Mouse (Mus musculus) heart, embryonic 14.5 days (tissue): ENCODE data around the gene Vps8. TPM values are rescaled to one million over a fixed set of nuclear protein-coding genes. Genes with fewer than 3 reads are reported as not detected.

Experiments used
- ATAC-seq: fragments of 200-750 bp; cut with Nextera tagmentation; 2 replicates; pipeline ENCODE4 v1.8.0; 2017; ENCODE audit warnings: low read depth, moderate TSS enrichment; ENCODE audit not compliant: insufficient number of reproducible peaks, insufficient read depth, low FRiP score
- H3K27ac ChIP-seq, 2 experiments: fragments of 200-500 bp in 1 of 2; fragments of 300-500 bp in 1 of 2; sonication (generic) in 1 of 2; replicated peaks in 1 of 2; 2 replicates each; pipeline ENCODE4 v1.5.1; 2012 to 2014; ENCODE audit warnings: low read depth in 2 of 2, low read length in 2 of 2, control low read depth in 1 of 2, mild to moderate bottlenecking in 1 of 2, mixed read lengths in 1 of 2; ENCODE audit not compliant: control insufficient read depth in 1 of 2, insufficient read depth in 1 of 2
- H3K27me3 ChIP-seq: fragments of 300-500 bp; sonication (generic); 2 replicates; pipeline ENCODE4 v1.6.1; 2014; ENCODE audit warnings: mild to moderate bottlenecking, low read length, control low read depth; ENCODE audit not compliant: control insufficient read depth, insufficient read depth
- H3K36me3 ChIP-seq: fragments of 300-500 bp; sonication (generic); 2 replicates; pipeline ENCODE4 v1.6.1; 2014; ENCODE audit warnings: mild to moderate bottlenecking, control low read depth, low read length, mixed read lengths; ENCODE audit not compliant: control insufficient read depth, insufficient read depth
- H3K4me1 ChIP-seq, 2 experiments: fragments of 200-500 bp in 1 of 2; fragments of 300-500 bp in 1 of 2; sonication (generic) in 1 of 2; 2 replicates each; pipeline ENCODE4 v1.6.1; 2012 to 2014; ENCODE audit warnings: low read length in 2 of 2, control low read depth in 1 of 2, mixed read lengths in 1 of 2; ENCODE audit not compliant: control insufficient read depth in 2 of 2, insufficient read depth in 2 of 2
- H3K4me2 ChIP-seq: fragments of 300-500 bp; sonication (generic); 2 replicates; pipeline ENCODE4 v1.6.1; 2014; ENCODE audit warnings: mild to moderate bottlenecking, low read length
- H3K4me3 ChIP-seq, 2 experiments: fragments of 200-500 bp in 1 of 2; fragments of 300-500 bp in 1 of 2; sonication (generic) in 1 of 2; 2 replicates each; pipeline ENCODE4 v1.5.1; 2012 to 2014; ENCODE audit warnings: low read length in 2 of 2, mild to moderate bottlenecking in 2 of 2, control low read depth in 1 of 2, low read depth in 1 of 2, moderate library complexity in 1 of 2; ENCODE audit not compliant: control insufficient read depth in 1 of 2, insufficient read depth in 1 of 2
- H3K9ac ChIP-seq: fragments of 300-500 bp; sonication (generic); 2 replicates; pipeline ENCODE4 v1.6.1; 2014; ENCODE audit warnings: mild to moderate bottlenecking, low read length
- H3K9me3 ChIP-seq: fragments of 300-500 bp; sonication (generic); 2 replicates; pipeline ENCODE4 v1.6.1; 2016; ENCODE audit warnings: low read length, control low read depth; ENCODE audit not compliant: control insufficient read depth
- WGBS: fragments of 180-500 bp; shearing (Covaris S2); extraction: QIAGEN DNeasy Blood & Tissue Kit; methylation state at CpG from one replicate; pipeline ENCODE4 v1.1.7; 2014; 5-methylcytosine and 5-hydroxymethylcytosine counted together
- polyA plus RNA-seq: library from polyadenylated mRNA; unstranded; fragments of >200 nt; fragmentation: Nextera tagmentation; extraction: Ambion mirVana; gene quantifications from 2 replicates; pipeline ENCODE4 v1.2.1, GENCODE M21; 2014

The Vps8 gene
- polyA plus RNA-seq, 1 experiment from 2014 or later: 27.7 TPM

DNA sequence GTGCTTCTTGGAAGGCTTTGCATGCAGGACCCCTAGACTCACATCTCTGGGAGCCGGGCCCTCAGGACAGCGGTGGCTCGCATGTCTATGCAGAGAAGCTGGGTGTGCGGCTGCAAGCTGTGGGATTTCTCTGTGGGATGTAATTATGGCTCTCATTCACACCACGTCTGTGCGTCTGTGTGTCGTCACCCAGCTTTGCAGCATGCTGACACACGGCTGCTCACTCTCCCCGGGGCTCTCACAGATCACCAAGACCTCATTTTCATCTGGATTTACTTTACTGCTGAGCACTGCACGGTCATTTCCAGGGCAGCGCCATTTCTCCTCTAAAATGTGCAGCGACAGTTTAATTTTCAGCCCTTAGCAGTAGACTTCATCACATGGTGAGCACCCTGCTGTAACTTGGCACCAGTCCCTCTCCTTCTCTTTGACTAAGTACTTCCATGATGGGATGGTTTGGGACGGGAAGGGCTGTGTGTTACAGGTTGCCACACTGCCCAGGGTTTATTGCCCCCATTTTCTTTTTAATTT is 205.2 kb downstream of the Vps8 start:
- Histone ChIP-seq H3K9me3 (no peaks in the 10 kb centered on the region), H3K4me3 (no peak overlapping the region), H3K27me3 (no peaks in the 10 kb centered on the region), H3K27ac (no peak overlapping the region), H3K4me1 (peaks cover 0 to 9% of the 10 kb centered on the region in 2 experiments; a peak in 3 of 4 replicates), H3K36me3 (no peaks in the 10 kb centered on the region), H3K4me2 (no peak overlapping the region), H3K9ac (no peak overlapping the region)
- no peak for ATAC-seq
- 52% methylated on average over 13 of the region's 13 CpGs for WGBS

DNA sequence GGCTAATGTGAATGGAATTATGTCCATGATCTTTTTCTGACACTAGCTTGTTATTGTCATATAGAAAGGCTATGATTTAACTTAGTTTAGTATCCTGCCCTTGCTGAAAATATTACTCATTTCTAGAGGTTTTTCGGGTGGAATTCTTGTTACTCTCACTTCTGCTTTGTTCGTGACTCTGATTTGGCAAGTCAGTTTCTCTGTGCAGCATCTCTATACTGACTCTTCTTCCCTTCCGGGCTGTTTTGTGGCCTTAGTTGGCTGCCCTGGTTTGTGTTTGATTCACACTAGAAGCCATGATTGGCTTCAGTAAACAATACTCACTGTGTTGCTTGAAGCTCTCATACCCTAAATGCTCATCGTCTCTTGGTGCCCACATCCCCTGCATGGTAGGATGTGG is 207.7 kb downstream of the Vps8 start:
- WGBS: 86% methylated on average over 4 of the region's 4 CpGs

DNA sequence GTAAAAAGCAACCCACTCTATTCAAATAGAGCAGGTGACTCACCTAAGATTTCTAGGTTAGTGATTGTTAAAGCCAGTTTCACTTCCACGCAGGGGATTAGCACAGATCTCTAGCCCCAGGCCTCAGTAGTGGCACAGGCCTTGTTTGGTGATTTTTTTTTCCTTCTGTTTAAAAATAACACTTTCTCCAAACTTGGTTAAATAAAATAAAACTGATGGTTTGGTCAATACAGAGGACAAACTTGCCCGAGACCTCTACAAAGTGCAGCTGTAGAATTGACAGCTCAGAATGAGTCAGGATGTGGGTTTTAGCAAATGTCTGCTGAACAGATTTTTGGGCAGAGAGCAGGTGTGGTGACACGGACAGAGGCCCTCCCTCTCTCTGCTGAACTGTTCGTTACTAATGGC is 208.9 kb downstream of the Vps8 start:
- WGBS: 83% methylated on average over 4 of the region's 4 CpGs
- ATAC-seq: no peak
- Histone ChIP-seq H3K27me3 (no peaks in the 10 kb centered on the region), H3K9me3 (no peaks in the 10 kb centered on the region), H3K4me2 (no peak overlapping the region), H3K9ac (no peak overlapping the region), H3K27ac (no peak overlapping the region), H3K4me1 (peaks cover 3 to 22% of the 10 kb centered on the region in 2 experiments), H3K36me3 (no peaks in the 10 kb centered on the region), H3K4me3 (no peak overlapping the region)

More for the DNA sequence above, 207.7 kb downstream of the Vps8 start:
- Histone ChIP-seq H3K4me1 (peaks cover 0 to 13% of the 10 kb centered on the region in 2 experiments), H3K9ac (no peak overlapping the region), H3K27me3 (no peaks in the 10 kb centered on the region), H3K4me2 (no peak overlapping the region), H3K36me3 (no peaks in the 10 kb centered on the region), H3K4me3 (no peak overlapping the region), H3K27ac (no peak overlapping the region), H3K9me3 (no peaks in the 10 kb centered on the region)
- no peak for ATAC-seq

DNA sequence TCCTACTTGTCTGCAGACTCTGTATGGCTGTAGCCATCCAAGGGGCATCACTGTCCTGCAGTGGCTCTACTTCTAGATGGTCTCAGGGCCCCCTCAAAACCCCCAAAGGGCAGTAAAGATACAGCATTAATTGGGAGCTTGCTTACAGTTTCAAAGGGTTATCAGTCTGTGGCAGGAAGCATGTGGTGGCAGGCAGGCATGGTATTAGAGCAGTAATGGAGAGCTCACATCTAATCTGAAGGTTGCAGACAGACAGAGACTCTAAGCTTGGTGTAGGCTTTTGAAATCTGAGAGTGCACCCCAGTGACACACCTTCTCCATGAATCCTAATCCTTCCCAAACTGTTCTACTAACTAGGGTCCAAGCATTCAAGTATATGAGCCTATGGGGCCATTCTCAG is 211.5 kb downstream of the Vps8 start:
- H3K9me3 ChIP-seq: no peaks in the 10 kb centered on the region
- H3K27ac ChIP-seq: no peak overlapping the region
- H3K27me3 ChIP-seq: no peaks in the 10 kb centered on the region
- no peak overlapping the region for H3K9ac ChIP-seq
- peaks cover 3 to 18% of the 10 kb centered on the region in 2 experiments; a peak in 2 of 4 replicates for H3K4me1 ChIP-seq
- H3K36me3 ChIP-seq: no peaks in the 10 kb centered on the region
- H3K4me3 ChIP-seq: no peak overlapping the region
- H3K4me2 ChIP-seq: no peak overlapping the region
- ATAC-seq: no peak

DNA sequence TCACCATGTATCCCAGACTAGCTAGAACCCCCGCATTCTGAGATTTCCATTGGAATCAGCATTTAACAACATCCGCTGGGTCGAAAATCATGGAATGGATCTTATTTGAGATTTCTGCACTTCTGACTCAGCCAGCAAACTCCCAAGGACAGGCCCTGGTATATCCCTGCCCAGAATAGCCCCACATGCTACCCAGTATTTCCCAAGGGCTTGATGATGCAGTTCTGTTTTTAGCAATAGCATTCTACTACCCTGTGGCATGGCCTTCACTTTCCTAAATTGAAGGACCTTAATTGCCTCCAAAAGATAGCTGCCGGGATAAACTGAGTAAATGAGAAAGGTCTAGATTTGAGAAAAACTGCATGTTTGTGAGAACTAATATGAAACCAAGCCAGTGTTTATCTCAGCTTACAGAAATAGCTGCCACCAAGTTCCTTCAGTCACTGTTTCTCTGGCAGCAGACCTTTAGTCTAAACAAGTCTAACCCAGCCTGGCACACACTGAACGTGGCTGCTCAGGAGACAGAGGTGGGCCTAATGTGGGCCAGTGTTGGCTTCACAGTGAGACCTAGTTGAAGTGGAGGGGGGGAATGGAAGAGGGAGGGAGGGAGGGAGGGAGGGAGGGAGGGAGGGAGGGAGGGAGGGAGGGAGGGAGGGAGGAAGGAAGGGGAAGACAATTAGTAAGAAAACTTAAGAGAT is 213.4 kb downstream of the Vps8 start:
- Histone ChIP-seq H3K27ac (peak overlapping the region; percentile 1 to 79), H3K36me3 (no peaks in the 10 kb centered on the region), H3K4me2 (no peak overlapping the region), H3K9me3 (no peaks in the 10 kb centered on the region), H3K4me3 (no peak overlapping the region), H3K9ac (no peak overlapping the region), H3K27me3 (no peaks in the 10 kb centered on the region), H3K4me1 (peaks cover 3 to 22% of the 10 kb centered on the region in 2 experiments)
- WGBS: 58% methylated on average over 5 of the region's 5 CpGs
- no peak for ATAC-seq

DNA sequence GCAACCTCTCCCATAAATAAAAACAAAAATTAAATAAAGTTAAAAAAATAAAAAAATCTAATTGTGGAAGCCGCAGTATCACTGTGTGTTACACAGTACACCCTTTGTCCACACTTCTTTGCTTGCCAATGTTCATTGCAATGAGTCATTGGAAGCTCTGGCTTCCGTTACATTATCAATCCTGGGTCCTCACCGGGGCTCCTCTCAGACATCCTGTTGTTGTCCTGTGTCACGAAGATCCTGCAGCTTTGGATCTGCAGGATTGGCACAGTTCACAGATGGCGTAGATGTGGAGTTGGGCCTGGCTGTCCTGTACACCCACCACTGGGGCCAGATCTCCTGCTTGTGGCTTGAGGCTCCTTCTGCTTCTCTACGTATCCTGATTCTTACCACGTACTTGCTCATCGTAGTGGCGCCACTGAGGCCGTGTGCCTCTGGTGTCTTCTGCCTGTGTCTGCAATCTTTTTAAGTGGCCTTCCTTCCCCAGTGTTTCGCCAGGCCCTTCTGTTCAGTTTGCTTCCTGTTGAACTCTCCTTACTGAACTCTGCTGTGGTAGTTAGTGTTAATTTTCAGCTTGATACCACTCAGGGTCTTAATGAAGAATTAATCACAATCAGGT is 214.4 kb downstream of the Vps8 start:
- no peak overlapping the region for H3K4me3 ChIP-seq
- WGBS: 62% methylated on average over 11 of the region's 11 CpGs
- H3K9ac ChIP-seq: no peak overlapping the region
- no peaks in the 10 kb centered on the region for H3K9me3 ChIP-seq
- no peak for ATAC-seq
- H3K4me1 ChIP-seq: peaks cover 7 to 32% of the 10 kb centered on the region in 2 experiments
- H3K27me3 ChIP-seq: no peaks in the 10 kb centered on the region
- H3K27ac ChIP-seq: peak overlapping the region in 1 of 2 experiments; percentile 55; a peak in 1 of 4 replicates
- H3K4me2 ChIP-seq: no peak overlapping the region
- H3K36me3 ChIP-seq: no peaks in the 10 kb centered on the region

DNA sequence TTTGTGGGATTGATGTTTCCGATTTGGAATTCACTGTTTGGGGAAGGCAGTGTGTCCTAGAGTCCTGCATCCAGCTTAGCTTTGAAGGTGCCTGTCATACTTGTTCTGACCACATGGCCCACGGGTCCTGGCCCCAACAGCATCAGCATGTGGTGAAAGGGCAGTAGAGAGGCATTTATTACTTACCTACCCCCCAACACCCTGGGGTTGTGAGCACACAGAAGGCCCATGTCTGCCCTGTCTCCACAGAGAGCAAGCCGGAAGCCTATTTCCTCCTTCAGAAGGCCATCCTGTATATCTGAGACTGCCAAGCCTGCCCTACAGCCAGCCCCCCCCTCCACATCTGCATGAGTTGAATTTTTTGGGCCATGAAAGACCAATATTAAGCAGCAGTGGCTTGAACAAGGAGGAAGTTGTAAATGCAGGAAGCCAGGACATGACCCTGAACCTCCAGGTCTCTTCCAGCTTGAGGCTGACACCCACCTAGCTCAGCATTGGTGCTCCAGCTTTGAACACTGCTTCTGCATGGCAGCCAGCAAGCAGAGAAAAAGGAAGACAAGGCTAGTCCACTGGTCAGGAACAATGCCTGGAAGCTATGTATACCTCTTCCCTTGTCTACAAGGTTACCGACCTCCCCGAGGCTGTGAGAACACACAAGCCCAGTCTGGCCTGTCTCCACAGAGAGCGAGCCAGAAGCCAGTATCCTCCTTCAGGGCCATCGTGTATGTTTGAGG is 218.0 kb downstream of the Vps8 start:
- H3K4me1 ChIP-seq: peaks cover 25 to 53% of the 10 kb centered on the region in 2 experiments
- 64% methylated on average over 7 of the region's 7 CpGs for WGBS

More for the DNA sequence above, 218.0 kb downstream of the Vps8 start:
- H3K27me3 ChIP-seq: no peaks in the 10 kb centered on the region
- H3K27ac ChIP-seq: peak overlapping the region; percentile 4 to 34; a peak in 2 of 4 replicates
- ATAC-seq: no peak
- no peak overlapping the region for H3K4me3 ChIP-seq
- no peak overlapping the region for H3K4me2 ChIP-seq
- H3K36me3 ChIP-seq: 0 out of 2 replicates have a peak, but pooled peaks cover 3% of the 10 kb centered on the region
- no peak overlapping the region for H3K9ac ChIP-seq
- no peaks in the 10 kb centered on the region for H3K9me3 ChIP-seq
